Mouse (Mus musculus): ENCODE results near the gene Cdc34. TPM values are rescaled to one million over a fixed set of nuclear protein-coding genes. Genes with fewer than 3 reads are reported as not detected.

Cdc34 gene
- polyA plus RNA-seq, 1 experiment from 2014 or later, result 159 TPM

- peak; percentile 1; the same call in 1 of the 2 replicates for ATAC-seq (replicated peaks; ENCODE audit: insufficient number of reproducible peaks, low FRiP score, low TSS enrichment)
- peaks cover 27% of the 10 kb centered on the region for H3K4me1 ChIP-seq (ENCODE audit: control insufficient read depth, insufficient read depth, low read length)
These were observed 1.1 kb upstream of the Cdc34 start for GRCm38 (mm10) chr10:79680606-79681495.

GRCm38 (mm10) chr10:79682551-79682915, 538 bp downstream of the Cdc34 start:
- Histone ChIP-seq H3K4me1 (ENCODE audit: control insufficient read depth, insufficient read depth, low read length) (peaks cover 37% of the 10 kb centered on the region), H3K9me3 (replicated peaks; ENCODE audit: control insufficient read depth, low read length) (no peaks in the 10 kb centered on the region), H3K4me3 (ENCODE audit: low read depth, low read length) (peak overlapping the region; percentile 58), H3K4me2 (peak overlapping the region; percentile 98), H3K27me3 (ENCODE audit: control insufficient read depth, insufficient read depth, low read length) (no peaks in the 10 kb centered on the region), H3K9ac (ENCODE audit: low read depth, low read length) (peak overlapping the region; percentile 92), H3K27ac (ENCODE audit: low read depth, low read length) (peak overlapping the region; percentile 81), H3K36me3 (ENCODE audit: control insufficient read depth, insufficient read depth, low read length) (peaks cover 30% of the 10 kb centered on the region)
- 0% methylated on average over 10 of the region's 10 CpGs for WGBS (ENCODE audit: insufficient replicate concordance)
- no peak for ATAC-seq (replicated peaks; ENCODE audit: insufficient number of reproducible peaks, low FRiP score, low TSS enrichment)

More at GRCm38 (mm10) chr10:79680606-79681495, 1.1 kb upstream of the Cdc34 start:
- 27% methylated on average over 11 of the region's 11 CpGs for WGBS (ENCODE audit: insufficient replicate concordance)
- Histone ChIP-seq H3K36me3 (ENCODE audit: control insufficient read depth, insufficient read depth, low read length) (peaks cover 13% of the 10 kb centered on the region), H3K9ac (ENCODE audit: low read depth, low read length) (peak overlapping the region; percentile 64; the same call in 1 of the 2 replicates), H3K27me3 (ENCODE audit: control insufficient read depth, insufficient read depth, low read length) (0 out of 2 replicates have a peak, but pooled peaks cover 2% of the 10 kb centered on the region), H3K27ac (ENCODE audit: low read depth, low read length) (peak overlapping the region; percentile 81), H3K4me2 (peak overlapping the region; percentile 78), H3K4me3 (ENCODE audit: low read depth, low read length) (peak overlapping the region; percentile 58), H3K9me3 (replicated peaks; ENCODE audit: control insufficient read depth, low read length) (no peaks in the 10 kb centered on the region)

- peak overlapping the region; percentile 98 for H3K4me2 ChIP-seq
- peaks cover 33% of the 10 kb centered on the region for H3K36me3 ChIP-seq (ENCODE audit: control insufficient read depth, insufficient read depth, low read length)
- ATAC-seq (replicated peaks; ENCODE audit: insufficient number of reproducible peaks, low FRiP score, low TSS enrichment), result no peak
- H3K27ac ChIP-seq (ENCODE audit: low read depth, low read length), result peak overlapping the region; percentile 81
- H3K27me3 ChIP-seq (ENCODE audit: control insufficient read depth, insufficient read depth, low read length), result no peaks in the 10 kb centered on the region
- WGBS (ENCODE audit: insufficient replicate concordance), result 4% methylated on average over 10 of the region's 10 CpGs
- H3K4me3 ChIP-seq (ENCODE audit: low read depth, low read length), result peak overlapping the region; percentile 58
- peak overlapping the region; percentile 92 for H3K9ac ChIP-seq (ENCODE audit: low read depth, low read length)
- H3K9me3 ChIP-seq (replicated peaks; ENCODE audit: control insufficient read depth, low read length), result no peaks in the 10 kb centered on the region
- H3K4me1 ChIP-seq (ENCODE audit: control insufficient read depth, insufficient read depth, low read length), result peaks cover 37% of the 10 kb centered on the region
These were observed 1.1 kb downstream of the Cdc34 start for GRCm38 (mm10) chr10:79682916-79683582.

GRCm38 (mm10) chr10:79683726-79684640, 2.0 kb downstream of the Cdc34 start:
- peaks cover 37% of the 10 kb centered on the region for H3K4me1 ChIP-seq (ENCODE audit: control insufficient read depth, insufficient read depth, low read length)
- peak overlapping the region; percentile 58 for H3K4me3 ChIP-seq (ENCODE audit: low read depth, low read length)
- H3K27ac ChIP-seq (ENCODE audit: low read depth, low read length), result peak overlapping the region; percentile 81
- no peaks in the 10 kb centered on the region for H3K27me3 ChIP-seq (ENCODE audit: control insufficient read depth, insufficient read depth, low read length)
- peak overlapping the region; percentile 92 for H3K9ac ChIP-seq (ENCODE audit: low read depth, low read length)
- H3K4me2 ChIP-seq, result peak overlapping the region; percentile 98
- no peaks in the 10 kb centered on the region for H3K9me3 ChIP-seq (replicated peaks; ENCODE audit: control insufficient read depth, low read length)
- no peak for ATAC-seq (replicated peaks; ENCODE audit: insufficient number of reproducible peaks, low FRiP score, low TSS enrichment)
- WGBS (ENCODE audit: insufficient replicate concordance), result 67% methylated on average over 6 of the region's 6 CpGs
- peaks cover 40% of the 10 kb centered on the region for H3K36me3 ChIP-seq (ENCODE audit: control insufficient read depth, insufficient read depth, low read length)

GRCm38 (mm10) chr10:79684770-79685600, 3.0 kb downstream of the Cdc34 start:
- peak overlapping the region; percentile 49; the same call in 1 of the 2 replicates for H3K9ac ChIP-seq (ENCODE audit: low read depth, low read length)

GRCm38 (mm10) chr10:79686219-79686618, 4.2 kb downstream of the Cdc34 start:
- Histone ChIP-seq H3K4me2 (peak overlapping the region; percentile 4; the same call in 1 of the 2 replicates), H3K4me1 (ENCODE audit: control insufficient read depth, insufficient read depth, low read length) (peaks cover 32% of the 10 kb centered on the region), H3K4me3 (ENCODE audit: low read depth, low read length) (no peak overlapping the region), H3K36me3 (ENCODE audit: control insufficient read depth, insufficient read depth, low read length) (peaks cover 44% of the 10 kb centered on the region), H3K9ac (ENCODE audit: low read depth, low read length) (no peak overlapping the region), H3K27me3 (ENCODE audit: control insufficient read depth, insufficient read depth, low read length) (no peaks in the 10 kb centered on the region), H3K9me3 (replicated peaks; ENCODE audit: control insufficient read depth, low read length) (no peaks in the 10 kb centered on the region), H3K27ac (ENCODE audit: low read depth, low read length) (peak overlapping the region; percentile 46)
- 74% methylated on average over 2 of the region's 2 CpGs for WGBS (ENCODE audit: insufficient replicate concordance)
- no peak for ATAC-seq (replicated peaks; ENCODE audit: insufficient number of reproducible peaks, low FRiP score, low TSS enrichment)

More at GRCm38 (mm10) chr10:79684770-79685600, 3.0 kb downstream of the Cdc34 start:
- Histone ChIP-seq H3K9me3 (replicated peaks; ENCODE audit: control insufficient read depth, low read length) (no peaks in the 10 kb centered on the region), H3K36me3 (ENCODE audit: control insufficient read depth, insufficient read depth, low read length) (peaks cover 44% of the 10 kb centered on the region), H3K4me2 (peak overlapping the region; percentile 8; the same call in 1 of the 2 replicates), H3K4me1 (ENCODE audit: control insufficient read depth, insufficient read depth, low read length) (peaks cover 37% of the 10 kb centered on the region), H3K4me3 (ENCODE audit: low read depth, low read length) (no peak overlapping the region; the same call in 1 of the 2 replicates), H3K27ac (ENCODE audit: low read depth, low read length) (peak overlapping the region; percentile 68; the same call in 1 of the 2 replicates), H3K27me3 (ENCODE audit: control insufficient read depth, insufficient read depth, low read length) (no peaks in the 10 kb centered on the region)
- WGBS (ENCODE audit: insufficient replicate concordance), result 93% methylated on average over 25 of the region's 25 CpGs
- ATAC-seq (replicated peaks; ENCODE audit: insufficient number of reproducible peaks, low FRiP score, low TSS enrichment), result no peak

GRCm38 (mm10) chr10:79686691-79687090, 4.7 kb downstream of the Cdc34 start:
- Histone ChIP-seq H3K4me2 (peak overlapping the region; percentile 4; the same call in 1 of the 2 replicates), H3K9me3 (replicated peaks; ENCODE audit: control insufficient read depth, low read length) (no peaks in the 10 kb centered on the region), H3K36me3 (ENCODE audit: control insufficient read depth, insufficient read depth, low read length) (peaks cover 44% of the 10 kb centered on the region), H3K27me3 (ENCODE audit: control insufficient read depth, insufficient read depth, low read length) (no peaks in the 10 kb centered on the region), H3K4me3 (ENCODE audit: low read depth, low read length) (no peak overlapping the region), H3K4me1 (ENCODE audit: control insufficient read depth, insufficient read depth, low read length) (peaks cover 31% of the 10 kb centered on the region), H3K9ac (ENCODE audit: low read depth, low read length) (no peak overlapping the region), H3K27ac (ENCODE audit: low read depth, low read length) (peak overlapping the region; percentile 46)
- no peak for ATAC-seq (replicated peaks; ENCODE audit: insufficient number of reproducible peaks, low FRiP score, low TSS enrichment)
- WGBS (ENCODE audit: insufficient replicate concordance), result 78% methylated on average over 1 of the region's 1 CpGs

Measured in heart, embryonic 11.5 days (tissue).